Mouse (Mus musculus): ENCODE measurements around the gene Nog. TPM values are rescaled to one million over a fixed set of nuclear protein-coding genes. Genes with fewer than 3 reads are reported as not detected.

Nog gene
- polyA plus RNA-seq, 1 experiment from 2014 or later, result 6.3 TPM

GRCm38 (mm10) chr11:89303421-89303820, 1.3 kb upstream of the Nog start:
- no peaks in the 10 kb centered on the region for H3K36me3 ChIP-seq
- peak overlapping the region; percentile 73 for H3K4me3 ChIP-seq
- H3K9me3 ChIP-seq, result peaks cover 5% of the 10 kb centered on the region
- WGBS, result 2% methylated on average over 16 of the region's 16 CpGs
- H3K9ac ChIP-seq, result peak overlapping the region; percentile 83
- peaks cover 26% of the 10 kb centered on the region for H3K4me1 ChIP-seq
- peak overlapping the region; percentile 92 for H3K27ac ChIP-seq
- H3K4me2 ChIP-seq, result peak overlapping the region; percentile 91
- H3K27me3 ChIP-seq, result peaks cover 10% of the 10 kb centered on the region
- 0 out of 2 replicates have a peak, but pooled peaks have one; percentile 5 for ATAC-seq (ENCODE audit: insufficient number of reproducible peaks, insufficient read depth, low FRiP score, low TSS enrichment, low read depth)

- H3K27ac ChIP-seq, result peak overlapping the region; percentile 92
- no peaks in the 10 kb centered on the region for H3K36me3 ChIP-seq
- H3K4me2 ChIP-seq, result peak overlapping the region; percentile 91
- peak; percentile 60; the same call in 1 of the 2 replicates for ATAC-seq (ENCODE audit: insufficient number of reproducible peaks, insufficient read depth, low FRiP score, low TSS enrichment, low read depth)
- peaks cover 5% of the 10 kb centered on the region for H3K9me3 ChIP-seq
- H3K4me1 ChIP-seq, result peaks cover 31% of the 10 kb centered on the region
- peaks cover 10% of the 10 kb centered on the region for H3K27me3 ChIP-seq
- peak overlapping the region; percentile 73 for H3K4me3 ChIP-seq
- H3K9ac ChIP-seq, result peak overlapping the region; percentile 83
- WGBS, result 0% methylated on average over 17 of the region's 29 CpGs
These were observed 666 bp upstream of the Nog start for GRCm38 (mm10) chr11:89302816-89303180.

- Histone ChIP-seq H3K9me3 (peaks cover 4% of the 10 kb centered on the region), H3K4me3 (peak overlapping the region; percentile 73), H3K4me2 (peak overlapping the region; percentile 91), H3K4me1 (peaks cover 30% of the 10 kb centered on the region), H3K27ac (peak overlapping the region; percentile 92), H3K9ac (peak overlapping the region; percentile 83), H3K36me3 (no peaks in the 10 kb centered on the region), H3K27me3 (peaks cover 10% of the 10 kb centered on the region)
- under 1% methylated on average over 53 of the region's 53 CpGs for WGBS
- ATAC-seq (ENCODE audit: insufficient number of reproducible peaks, insufficient read depth, low FRiP score, low TSS enrichment, low read depth), result no peak
These were observed 639 bp downstream of the Nog start for GRCm38 (mm10) chr11:89301331-89302055.

GRCm38 (mm10) chr11:89299784-89300775, 2.1 kb downstream of the Nog start:
- Histone ChIP-seq H3K9ac (peak overlapping the region; percentile 18), H3K36me3 (no peaks in the 10 kb centered on the region), H3K27ac (peak overlapping the region; percentile 53), H3K4me2 (peak overlapping the region; percentile 91), H3K9me3 (no peaks in the 10 kb centered on the region), H3K4me3 (peak overlapping the region; percentile 73), H3K27me3 (peaks cover 10% of the 10 kb centered on the region), H3K4me1 (peaks cover 30% of the 10 kb centered on the region)
- ATAC-seq (ENCODE audit: insufficient number of reproducible peaks, insufficient read depth, low FRiP score, low TSS enrichment, low read depth), result no peak
- 1% methylated on average over 22 of the region's 26 CpGs for WGBS

GRCm38 (mm10) chr11:89299116-89299783, 2.9 kb downstream of the Nog start:
- Histone ChIP-seq H3K4me1 (peaks cover 30% of the 10 kb centered on the region), H3K27ac (peak overlapping the region; percentile 88), H3K4me3 (peak overlapping the region; percentile 73), H3K9ac (peak overlapping the region; percentile 61), H3K9me3 (no peaks in the 10 kb centered on the region), H3K36me3 (no peaks in the 10 kb centered on the region), H3K4me2 (peak overlapping the region; percentile 91), H3K27me3 (peaks cover 10% of the 10 kb centered on the region)
- under 1% methylated on average over 30 of the region's 36 CpGs for WGBS
- ATAC-seq (ENCODE audit: insufficient number of reproducible peaks, insufficient read depth, low FRiP score, low TSS enrichment, low read depth), result no peak

- peaks cover 28% of the 10 kb centered on the region for H3K4me1 ChIP-seq
- peak overlapping the region; percentile 73 for H3K4me3 ChIP-seq
- peaks cover 10% of the 10 kb centered on the region for H3K27me3 ChIP-seq
- ATAC-seq (ENCODE audit: insufficient number of reproducible peaks, insufficient read depth, low FRiP score, low TSS enrichment, low read depth), result peak; percentile 66
- H3K27ac ChIP-seq, result peak overlapping the region; percentile 88
- peak overlapping the region; percentile 41 for H3K9ac ChIP-seq
- under 1% methylated on average over 41 of the region's 51 CpGs for WGBS
- peak overlapping the region; percentile 91 for H3K4me2 ChIP-seq
- no peaks in the 10 kb centered on the region for H3K36me3 ChIP-seq
- H3K9me3 ChIP-seq, result no peaks in the 10 kb centered on the region
These were observed 3.7 kb downstream of the Nog start for GRCm38 (mm10) chr11:89298285-89299010.

- no peak for ATAC-seq (ENCODE audit: insufficient number of reproducible peaks, insufficient read depth, low FRiP score, low TSS enrichment, low read depth)
- 21% methylated on average over 5 of the region's 5 CpGs for WGBS
- H3K36me3 ChIP-seq, result no peaks in the 10 kb centered on the region
- peak overlapping the region; percentile 73; the same call in 1 of the 2 replicates for H3K4me3 ChIP-seq
- H3K9ac ChIP-seq, result peak overlapping the region; percentile 41; the same call in 1 of the 2 replicates
- H3K27ac ChIP-seq, result peak overlapping the region; percentile 88
- H3K4me1 ChIP-seq, result peaks cover 31% of the 10 kb centered on the region
- peak overlapping the region; percentile 91 for H3K4me2 ChIP-seq
- no peaks in the 10 kb centered on the region for H3K9me3 ChIP-seq
- peaks cover 10% of the 10 kb centered on the region for H3K27me3 ChIP-seq
These were observed 4.6 kb downstream of the Nog start for GRCm38 (mm10) chr11:89297521-89297920.

GRCm38 (mm10) chr11:89269809-89270361, 32.2 kb downstream of the Nog start:
- Histone ChIP-seq H3K4me2 (0 out of 2 replicates have a peak overlapping the region, but pooled peaks have one; percentile 18), H3K9me3 (no peaks in the 10 kb centered on the region), H3K4me1 (peaks cover 12% of the 10 kb centered on the region; the same call in 1 of the 2 replicates), H3K27ac (peak overlapping the region; percentile 17; the same call in 1 of the 2 replicates), H3K27me3 (no peaks in the 10 kb centered on the region), H3K4me3 (no peak overlapping the region), H3K9ac (no peak overlapping the region), H3K36me3 (no peaks in the 10 kb centered on the region)
- 38% methylated on average over 13 of the region's 13 CpGs for WGBS
- ATAC-seq (ENCODE audit: insufficient number of reproducible peaks, insufficient read depth, low FRiP score, low TSS enrichment, low read depth), result no peak

- whole genome bisulfite sequencing, result 89% methylated on average over 3 of the region's 3 CpGs
- peaks cover 21% of the 10 kb centered on the region for H3K4me1 ChIP-seq
- H3K9me3 ChIP-seq, result no peaks in the 10 kb centered on the region
- H3K27ac ChIP-seq, result no peak overlapping the region
- no peak overlapping the region for H3K4me2 ChIP-seq
- H3K4me3 ChIP-seq, result no peak overlapping the region
- no peak for ATAC-seq (ENCODE audit: insufficient number of reproducible peaks, insufficient read depth, low FRiP score, low TSS enrichment, low read depth)
- no peaks in the 10 kb centered on the region for H3K27me3 ChIP-seq
- H3K9ac ChIP-seq, result no peak overlapping the region
- no peaks in the 10 kb centered on the region for H3K36me3 ChIP-seq
These were observed 34.6 kb downstream of the Nog start for GRCm38 (mm10) chr11:89267520-89267919.

GRCm38 (mm10) chr11:89265080-89265479, 37.1 kb downstream of the Nog start:
- Histone ChIP-seq H3K9ac (no peak overlapping the region), H3K27ac (no peak overlapping the region), H3K36me3 (no peaks in the 10 kb centered on the region), H3K9me3 (no peaks in the 10 kb centered on the region), H3K4me3 (no peak overlapping the region), H3K4me1 (peaks cover 11% of the 10 kb centered on the region), H3K4me2 (no peak overlapping the region), H3K27me3 (no peaks in the 10 kb centered on the region)
- ATAC-seq (ENCODE audit: insufficient number of reproducible peaks, insufficient read depth, low FRiP score, low TSS enrichment, low read depth), result no peak
- WGBS, result 75% methylated on average over 4 of the region's 4 CpGs

Measured in embryonic facial prominence, embryonic 13.5 days (tissue).